Mouse (Mus musculus) intestine, embryonic 14.5 days (tissue): ENCODE data around the gene Rspo4. TPM values are rescaled to one million over a fixed set of nuclear protein-coding genes. Genes with fewer than 3 reads are reported as not detected.

Source experiments
- ATAC-seq: fragments of 200-750 bp; cut with Nextera tagmentation; replicated peaks from 2 replicates; pipeline ENCODE4 v1.8.0; 2017; ENCODE audit warnings: low read depth, moderate number of reproducible peaks, moderate TSS enrichment, moderate library complexity; ENCODE audit not compliant: low FRiP score, low TSS enrichment
- DNase-seq: peaks from one replicate; pipeline ENCODE4 v3.0.0-alpha.2; 2018; ENCODE audit warnings: low spot score
- H3K27ac ChIP-seq: fragments of 300-500 bp; sonication (generic); 2 replicates; pipeline ENCODE4 v1.5.1; 2014; ENCODE audit warnings: low read depth, mild to moderate bottlenecking, control low read depth
- H3K27me3 ChIP-seq: fragments of 300-500 bp; sonication (generic); replicated peaks from 2 replicates; pipeline ENCODE4 v1.6.1; 2014; ENCODE audit warnings: low read length, control low read depth; ENCODE audit not compliant: control insufficient read depth, insufficient read depth
- H3K36me3 ChIP-seq: fragments of 300-500 bp; sonication (generic); 2 replicates; pipeline ENCODE4 v1.6.1; 2014; ENCODE audit warnings: low read length, control low read depth; ENCODE audit not compliant: control insufficient read depth, insufficient read depth
- H3K4me1 ChIP-seq: fragments of 300-500 bp; sonication (generic); replicated peaks from 2 replicates; pipeline ENCODE4 v1.6.1; 2014; ENCODE audit warnings: low read length, control low read depth, mixed read lengths; ENCODE audit not compliant: control insufficient read depth, insufficient read depth
- H3K4me2 ChIP-seq: fragments of 300-500 bp; sonication (generic); 2 replicates; pipeline ENCODE4 v1.6.1; 2014; ENCODE audit warnings: low read length
- H3K4me3 ChIP-seq: fragments of 300-500 bp; sonication (generic); 2 replicates; pipeline ENCODE4 v1.5.1; 2014; ENCODE audit warnings: low read depth, low read length, control low read depth, mixed read lengths
- H3K9ac ChIP-seq: fragments of 300-500 bp; sonication (generic); 2 replicates; pipeline ENCODE4 v1.6.1; 2014; ENCODE audit warnings: mild to moderate bottlenecking, low read length
- H3K9me3 ChIP-seq: fragments of 300-500 bp; sonication (generic); 2 replicates; pipeline ENCODE4 v1.6.1; 2016; ENCODE audit warnings: low read length, control low read depth; ENCODE audit not compliant: control insufficient read depth
- WGBS: fragments of 180-500 bp; shearing (Covaris S2); extraction: QIAGEN DNeasy Blood & Tissue Kit; methylation state at CpG from one replicate; pipeline ENCODE4 v1.1.7; 2014; 5-methylcytosine and 5-hydroxymethylcytosine counted together
- polyA plus RNA-seq: library from polyadenylated mRNA; unstranded; fragments of >200 nt; fragmentation: Nextera tagmentation; extraction: Ambion mirVana; gene quantifications from 2 replicates; pipeline ENCODE4 v1.2.1, GENCODE M21; 2014

Gene Rspo4
- polyA plus RNA-seq, 1 experiment from 2014 or later, result not detected

DNA sequence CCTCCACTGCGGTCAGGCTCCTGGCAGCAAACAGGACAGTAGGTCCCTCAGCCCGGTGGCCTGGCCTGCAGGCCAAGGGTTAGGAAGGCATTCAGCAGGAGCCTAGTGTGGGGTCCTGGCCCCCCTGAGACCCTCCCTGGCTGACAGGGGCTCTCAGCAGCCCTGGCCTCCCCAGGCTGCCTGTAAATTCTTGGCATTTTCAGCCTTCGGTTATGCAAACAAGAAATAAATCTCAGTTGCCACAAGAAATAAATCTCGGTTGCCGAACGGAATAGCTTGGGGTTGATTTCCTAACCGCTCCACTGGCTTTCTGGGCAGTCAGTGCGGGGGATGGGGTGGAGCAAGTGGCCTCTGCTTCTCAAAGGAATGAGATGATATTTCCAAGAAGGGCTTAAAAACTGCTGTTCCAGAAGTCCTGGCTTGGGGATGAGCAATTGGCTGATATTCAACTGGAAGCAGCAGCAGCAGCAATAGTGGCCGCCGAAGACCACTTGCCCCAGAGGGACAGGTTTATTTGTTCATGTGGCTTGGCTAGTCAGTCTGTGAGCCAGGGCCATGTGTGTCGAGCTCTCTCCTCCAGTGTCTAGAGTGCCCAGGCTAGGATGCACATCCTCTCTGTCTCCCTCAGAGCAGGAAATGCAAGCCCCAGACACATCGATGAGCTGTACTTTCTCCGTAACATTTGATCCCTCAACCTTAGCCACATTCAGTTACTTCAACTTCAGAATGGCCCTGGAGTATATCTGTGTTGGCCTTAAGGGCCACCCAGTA is 73.5 kb downstream of the Rspo4 start:
- no peaks in the 10 kb centered on the region for H3K9me3 ChIP-seq
- H3K27ac ChIP-seq, result no peak overlapping the region
- H3K4me3 ChIP-seq, result no peak overlapping the region
- 31% methylated on average over 13 of the region's 13 CpGs for WGBS
- H3K9ac ChIP-seq, result no peak overlapping the region
- H3K4me2 ChIP-seq, result no peak overlapping the region
- peaks cover 30% of the 10 kb centered on the region for H3K4me1 ChIP-seq
- H3K27me3 ChIP-seq, result no peaks in the 10 kb centered on the region
- no peaks in the 10 kb centered on the region for H3K36me3 ChIP-seq
- ATAC-seq, result no peak
- no peak for DNase-seq

- no peaks in the 10 kb centered on the region for H3K9me3 ChIP-seq
- no peak overlapping the region for H3K9ac ChIP-seq
- H3K27ac ChIP-seq, result no peak overlapping the region
- ATAC-seq (no peak), DNase-seq (no peak)
- peaks cover 30% of the 10 kb centered on the region for H3K4me1 ChIP-seq
- H3K4me3 ChIP-seq, result no peak overlapping the region
- H3K4me2 ChIP-seq, result no peak overlapping the region
- WGBS, result 43% methylated on average over 9 of the region's 9 CpGs
- no peaks in the 10 kb centered on the region for H3K27me3 ChIP-seq
- no peaks in the 10 kb centered on the region for H3K36me3 ChIP-seq
Measured at GRCm38 (mm10) chr2:151919140-151919539, 76.4 kb downstream of the Rspo4 start.

DNA sequence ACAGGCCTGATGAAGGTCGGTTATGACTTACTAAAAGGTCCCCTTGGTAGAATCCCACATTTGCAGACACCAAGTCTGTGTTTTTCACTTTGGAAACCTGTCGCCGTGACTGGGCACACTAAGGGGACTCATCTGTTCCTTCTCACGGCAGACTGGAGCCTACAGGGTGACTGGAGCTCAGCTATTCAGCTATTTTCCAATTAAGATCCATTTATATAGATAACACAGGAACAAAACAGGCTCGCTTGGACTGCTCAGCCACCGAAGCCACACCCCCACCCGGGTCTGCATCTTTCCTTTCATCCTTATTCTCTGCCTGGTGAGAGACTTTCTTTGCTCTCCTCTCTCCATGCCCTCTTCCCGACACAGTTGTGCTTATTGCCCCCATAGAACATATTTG is 78.3 kb downstream of the Rspo4 start:
- H3K27ac ChIP-seq, result no peak overlapping the region
- H3K4me2 ChIP-seq, result no peak overlapping the region
- H3K36me3 ChIP-seq, result no peaks in the 10 kb centered on the region
- H3K9me3 ChIP-seq, result no peaks in the 10 kb centered on the region
- WGBS, result 59% methylated on average over 8 of the region's 8 CpGs
- H3K9ac ChIP-seq, result no peak overlapping the region
- ATAC-seq (no peak), DNase-seq (no peak)
- peaks cover 27% of the 10 kb centered on the region for H3K4me1 ChIP-seq
- H3K4me3 ChIP-seq, result no peak overlapping the region
- H3K27me3 ChIP-seq, result no peaks in the 10 kb centered on the region

DNA sequence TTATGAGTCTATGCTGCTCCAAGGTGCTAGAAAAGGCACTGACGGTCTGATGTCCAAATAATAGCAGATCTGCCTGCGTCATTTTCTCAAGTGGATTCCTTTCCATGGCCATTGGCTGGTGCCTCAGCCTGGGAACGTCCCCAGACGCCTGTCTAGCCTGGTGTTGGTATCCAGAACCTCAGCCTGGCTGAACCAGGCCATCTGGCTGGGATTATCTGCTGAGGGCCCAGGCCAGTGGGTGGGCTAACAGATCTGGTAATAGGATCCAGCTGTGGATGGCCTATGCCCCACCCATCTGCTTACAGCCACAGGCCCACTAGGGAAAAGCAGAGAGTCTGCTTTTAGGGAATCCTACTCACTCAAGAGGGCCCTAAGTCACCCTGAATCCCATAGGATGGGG is 78.9 kb downstream of the Rspo4 start:
- H3K4me1 ChIP-seq, result peaks cover 22% of the 10 kb centered on the region
- no peak overlapping the region for H3K27ac ChIP-seq
- H3K4me3 ChIP-seq, result no peak overlapping the region
- ATAC-seq (0 out of 2 replicates have a peak, but pooled peaks have one; percentile 50), DNase-seq (no peak)
- H3K27me3 ChIP-seq, result no peaks in the 10 kb centered on the region
- 22% methylated on average over 4 of the region's 4 CpGs for WGBS
- H3K9ac ChIP-seq, result no peak overlapping the region
- H3K36me3 ChIP-seq, result no peaks in the 10 kb centered on the region
- H3K4me2 ChIP-seq, result no peak overlapping the region
- no peaks in the 10 kb centered on the region for H3K9me3 ChIP-seq

Other genes with a start within 250 kb of the Rspo4 start
- gene Snph, start 210.3 kb upstream of the Rspo4 start, polyA plus RNA-seq, result 2.4 and 2.8 TPM in 2 replicates
- gene Rad21l, start 174.4 kb upstream of the Rspo4 start, polyA plus RNA-seq, result not detected in 2 replicates
- gene Tmem74b, start 140.9 kb upstream of the Rspo4 start, polyA plus RNA-seq, result 2.3 and 2.7 TPM in 2 replicates
- 44.3 and 44.6 TPM in 2 replicates for gene Psmf1, start 98.7 kb upstream of the Rspo4 start, polyA plus RNA-seq
- gene Angpt4, start 68.3 kb downstream of the Rspo4 start, polyA plus RNA-seq, result 1.2 and 1.3 TPM in 2 replicates
- gene Fam110a, start 137.3 kb downstream of the Rspo4 start, polyA plus RNA-seq, result 22.8 and 24.8 TPM in 2 replicates
- 1.8 and 2.0 TPM in 2 replicates for gene Slc52a3, start 153.6 kb downstream of the Rspo4 start, polyA plus RNA-seq
- 0.07 and 0.08 TPM in 2 replicates for gene Scrt2, start 238.6 kb downstream of the Rspo4 start, polyA plus RNA-seq